Mouse (Mus musculus) cerebellum, adult 2 months (tissue): ENCODE data around the gene Ilkap.

ENCODE experiments used
- CTCF ChIP-seq: fragments of 200-500 bp; IDR thresholded peaks from 2 replicates; pipeline ENCODE4 v1.5.1; 2011; ENCODE audit warnings: low read depth, mild to moderate bottlenecking, control low read depth, low read length, moderate library complexity, borderline replicate concordance; ENCODE audit not compliant: insufficient read depth
- POLR2A ChIP-seq: fragments of 200-500 bp; IDR thresholded peaks from 2 replicates; pipeline ENCODE4 v1.6.1; 2011; ENCODE audit warnings: low read length, control low read depth, borderline replicate concordance; ENCODE audit not compliant: insufficient read depth

GRCm38 (mm10) chr1:91332102-91332501, 66.5 kb downstream of the Ilkap start:
- TF ChIP-seq CTCF (no peak), POLR2A (no peak)
